ENCODE assay signal across 20 mouse cellular contexts in genomic region chr1:58984586-58984985, GRCm38 (mm10). TPM values are rescaled to one million over a fixed set of nuclear protein-coding genes. Genes with fewer than 3 reads are reported as not detected.
DNase-seq lines count a peak whose midpoint lies in the region; TF ChIP-seq lines count a peak whose summit lies in the region.
"Had no signal": no experiment of that assay in that cellular context is flagged by ENCODE, and none has a peak within 500 bp of the region (broad histone marks: within the 10 kb centered on the region; RNA-seq: fewer than 3 reads in every experiment).

No protein-coding gene starts in this region.

- DNase-seq in gastrocnemius, adult 18-20 months (ENCODE audit: low spot score) = peak; percentile 58
- DNase-seq in gastrocnemius, postnatal 14 days = no peak
- peak; percentile 17 to 51 for DNase-seq in gastrocnemius, adult 8-10 months (ENCODE audit: low spot score in 2 of 2)
- DNase-seq in gastrocnemius, postnatal 36 days = no peak
- DNase-seq in left cerebral cortex, adult 2 months (ENCODE audit: extremely low spot score in 1 of 2, low spot score in 2 of 2) = no peak
- DNase-seq in left cerebral cortex, adult 9 months (ENCODE audit: low spot score in 2 of 2) = no peak
- DNase-seq in skeletal muscle tissue, adult 2 months (ENCODE audit: low read depth, low spot score) = peak; percentile 72
- no peak for DNase-seq in adipocyte (ENCODE audit: low spot score)
- DNase-seq: adrenal gland, adult 8-10 months; adrenal gland, postnatal 14 days; adrenal gland, postnatal 36 days; cerebellum, adult 11-12 months; cerebellum, adult 2 months; cerebellum, adult 9-10 months; cerebellum, postnatal 10 days; cerebellum, postnatal 25 days had no signal

- no peak overlapping the region for H3K4me3 ChIP-seq in left cerebral cortex, adult 2 months
- H3K4me3 ChIP-seq: embryonic facial prominence, embryonic 10.5 days; embryonic facial prominence, embryonic 12.5 days; forebrain, embryonic 13.5 days; forebrain, embryonic 15.5 days had no signal

- no peak for TF ChIP-seq CTCF in left cerebral cortex, adult 2 months (IDR thresholded peaks at IDR 0.05)

- peak overlapping the region; percentile 34; the same call in 1 of the 2 replicates for H3K27ac ChIP-seq in left cerebral cortex, adult 2 months
- H3K27ac ChIP-seq: embryonic facial prominence, embryonic 10.5 days; embryonic facial prominence, embryonic 12.5 days; forebrain, embryonic 13.5 days; forebrain, embryonic 15.5 days had no signal

- intact Hi-C loops in gastrocnemius, postnatal 14 days (cut with DNase I; ENCODE audit: low total_unique reads) = no loop called here
- intact Hi-C loops in gastrocnemius, postnatal 36 days (cut with DNase I) = no loop called here
- intact Hi-C loops in left cerebral cortex, adult 2 months (cut with DNase I) = no loop called here

RNA-seq across cellular contexts. Expression of gene Stradb, which starts 11.3 kb away (rescaled TPM):
- total RNA-seq in gastrocnemius, adult 18-20 months (2021) = 100 to 1,000 TPM; 117 to 129 TPM
- total RNA-seq in gastrocnemius, postnatal 14 days (2021) = 10 to 100 TPM; 78.1 to 80.1 TPM
- total RNA-seq in gastrocnemius, adult 8-10 months (2022) = 100 to 1,000 TPM; 117 to 185 (median 147) TPM
- 100 to 1,000 TPM; 134 to 135 TPM for total RNA-seq in gastrocnemius, postnatal 36 days (2021)
- total RNA-seq in left cerebral cortex, adult 2 months (2021) = 10 to 100 TPM; 59.3 to 59.6 TPM

RNA-seq across cellular contexts. Expression of gene Trak2, which starts 11.4 kb away (rescaled TPM):
- total RNA-seq in gastrocnemius, adult 18-20 months (2021) = 10 to 100 TPM; 56.1 to 83.1 TPM
- 10 to 100 TPM; 53.2 to 58.7 TPM for total RNA-seq in gastrocnemius, postnatal 14 days (2021)
- total RNA-seq in gastrocnemius, adult 8-10 months (2022) = 100 to 1,000 TPM in 1 of 4 experiments, 10 to 100 TPM in 3; 60.8 to 110 (median 83.9) TPM
- total RNA-seq in gastrocnemius, postnatal 36 days (2021) = 10 to 100 TPM; 68.8 to 84.1 TPM
- total RNA-seq in left cerebral cortex, adult 2 months (2021) = 100 to 1,000 TPM; 134 to 136 TPM

Comparison
In these comparisons a context has a peak if more than half of its experiments do, and no peak if none do; other contexts are left out.
1. DNase-seq: peak in gastrocnemius, adult 18-20 months (single experiment), gastrocnemius, adult 8-10 months (2 of 2) and skeletal muscle tissue, adult 2 months (single experiment); none in gastrocnemius, postnatal 14 days (single experiment), gastrocnemius, postnatal 36 days (0 of 2), left cerebral cortex, adult 2 months (0 of 2), left cerebral cortex, adult 9 months (0 of 2) and adipocyte (single experiment).